Mouse (Mus musculus) heart, embryonic 16.5 days (tissue): ENCODE results near the gene Chd9. TPM values are rescaled to one million over a fixed set of nuclear protein-coding genes. Genes with fewer than 3 reads are reported as not detected.

ENCODE experiments used
- ATAC-seq: fragments of 200-750 bp; cut with Nextera tagmentation; replicated peaks from 2 replicates; pipeline ENCODE4 v1.8.0; 2017; ENCODE audit warnings: moderate number of reproducible peaks; ENCODE audit not compliant: insufficient read depth, low FRiP score; ENCODE audit errors: extremely low read depth
- H3K27ac ChIP-seq: fragments of 300-500 bp; sonication (generic); 2 replicates; pipeline ENCODE4 v1.5.1; 2014; ENCODE audit warnings: mild to moderate bottlenecking, low read length, control low read depth, moderate library complexity
- H3K27me3 ChIP-seq: fragments of 300-500 bp; sonication (generic); 2 replicates; pipeline ENCODE4 v1.6.1; 2014; ENCODE audit warnings: low read length, mixed read lengths; ENCODE audit not compliant: control insufficient read depth, insufficient read depth
- H3K36me3 ChIP-seq: fragments of 300-500 bp; sonication (generic); 2 replicates; pipeline ENCODE4 v1.6.1; 2014; ENCODE audit not compliant: control insufficient read depth, insufficient read depth
- H3K4me1 ChIP-seq: fragments of 300-500 bp; sonication (generic); 2 replicates; pipeline ENCODE4 v1.6.1; 2014; ENCODE audit warnings: low read length, mixed read lengths; ENCODE audit not compliant: control insufficient read depth, insufficient read depth
- H3K4me2 ChIP-seq: fragments of 300-500 bp; sonication (generic); 2 replicates; pipeline ENCODE4 v1.6.1; 2014; ENCODE audit warnings: low read depth, mild to moderate bottlenecking, control low read depth, low read length
- H3K4me3 ChIP-seq: fragments of 300-500 bp; sonication (generic); 2 replicates; pipeline ENCODE4 v1.5.1; 2014; ENCODE audit warnings: mild to moderate bottlenecking, control low read depth, low read length
- H3K9ac ChIP-seq: fragments of 300-500 bp; sonication (generic); 2 replicates; pipeline ENCODE4 v1.6.1; 2014; ENCODE audit warnings: low read length, control low read depth
- H3K9me3 ChIP-seq: fragments of 300-500 bp; sonication (generic); replicated peaks from 2 replicates; pipeline ENCODE4 v1.6.1; 2016; ENCODE audit warnings: low read length; ENCODE audit not compliant: control insufficient read depth
- WGBS: fragments of 180-500 bp; shearing (Covaris S2); extraction: QIAGEN DNeasy Blood & Tissue Kit; methylation state at CpG from one replicate; pipeline ENCODE4 v1.1.7; 2014; 5-methylcytosine and 5-hydroxymethylcytosine counted together
- polyA plus RNA-seq: library from polyadenylated mRNA; unstranded; fragments of >200 nt; fragmentation: Nextera tagmentation; extraction: Ambion mirVana; gene quantifications from 2 replicates; pipeline ENCODE4 v1.2.1, GENCODE M21; 2015

Gene Chd9
- polyA plus RNA-seq, 1 experiment from 2014 or later = 60.6 TPM

DNA sequence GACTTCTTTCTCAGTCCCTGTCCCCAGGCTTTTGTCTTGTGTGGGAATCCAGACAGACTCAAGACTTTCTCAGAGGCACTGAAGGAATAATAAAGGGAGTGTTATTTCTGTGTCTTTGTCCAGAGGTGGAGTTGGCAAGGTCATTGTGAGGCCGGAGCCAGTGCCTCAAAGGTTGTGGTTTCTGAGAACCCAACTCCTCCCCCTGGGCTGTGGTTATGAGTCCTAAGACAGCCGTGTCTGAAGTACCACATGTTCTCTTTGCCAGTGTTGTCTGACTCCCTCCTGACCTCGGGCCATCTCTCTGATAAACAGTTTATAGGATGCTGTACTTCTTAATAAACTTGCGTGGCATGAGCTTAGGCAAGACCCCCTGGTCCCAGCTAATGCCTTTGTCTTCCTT lies 237.0 kb downstream of the Chd9 start:
- WGBS = 61% methylated on average over 4 of the region's 4 CpGs
- Histone ChIP-seq H3K9ac (no peak overlapping the region), H3K4me2 (no peak overlapping the region), H3K27me3 (no peaks in the 10 kb centered on the region), H3K9me3 (no peaks in the 10 kb centered on the region), H3K4me3 (no peak overlapping the region), H3K27ac (no peak overlapping the region), H3K36me3 (no peaks in the 10 kb centered on the region), H3K4me1 (peaks cover 4% of the 10 kb centered on the region)
- ATAC-seq = no peak

DNA sequence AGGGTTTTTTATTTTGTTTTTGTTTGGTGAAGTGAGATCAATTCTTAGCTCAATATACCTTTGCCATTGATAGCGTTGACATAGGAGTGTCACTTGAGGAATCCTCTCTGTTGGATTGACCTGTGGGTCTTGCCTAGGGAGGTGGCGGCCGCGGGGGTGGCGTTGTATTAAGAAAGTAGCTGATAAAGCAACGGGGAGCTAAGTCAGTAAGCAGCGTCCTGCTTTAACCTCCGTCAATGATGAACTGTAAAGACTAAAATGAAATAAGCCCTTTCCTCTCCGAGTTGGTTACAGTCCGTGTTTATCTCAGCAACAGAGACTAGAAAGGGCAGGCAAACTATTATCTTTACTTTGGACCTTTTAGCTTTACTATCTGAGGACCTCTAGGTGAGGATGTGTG lies 241.3 kb downstream of the Chd9 start:
- Histone ChIP-seq H3K9me3 (no peaks in the 10 kb centered on the region), H3K4me3 (peak overlapping the region; percentile 96), H3K4me2 (peak overlapping the region; percentile 63), H3K9ac (peak overlapping the region; percentile 47), H3K27me3 (no peaks in the 10 kb centered on the region), H3K4me1 (peaks cover 10% of the 10 kb centered on the region), H3K36me3 (no peaks in the 10 kb centered on the region), H3K27ac (no peak overlapping the region)
- 0 out of 2 replicates have a peak, but pooled peaks have one; percentile 1 for ATAC-seq
- 6% methylated on average over 10 of the region's 10 CpGs for WGBS

DNA sequence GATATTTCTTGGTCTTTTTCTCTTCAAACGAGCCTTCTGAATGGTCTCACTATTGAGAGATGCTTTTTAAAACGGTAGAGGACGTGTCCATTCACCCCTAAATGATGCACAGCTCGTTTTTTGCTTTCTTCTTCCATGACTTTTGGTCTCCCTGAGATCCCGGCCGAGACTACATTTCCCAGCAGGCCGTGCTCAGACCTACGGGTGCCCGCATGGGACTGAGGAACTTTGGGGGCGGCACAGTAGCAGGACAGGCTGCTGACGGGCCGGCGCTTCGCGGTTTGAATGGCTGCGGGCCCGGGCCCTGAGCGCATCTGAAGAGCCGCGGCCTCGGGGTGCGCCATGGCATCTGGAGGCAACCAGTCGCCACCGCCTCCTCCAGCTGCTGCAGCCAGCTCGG lies 241.7 kb downstream of the Chd9 start, which contains the start of gene Rbl2:
Rbl2 (plus strand) TSS at position 224 of the 400 bp plus-strand sequence.
- Histone ChIP-seq H3K9me3 (no peaks in the 10 kb centered on the region), H3K9ac (peak within 1 kb of the TSS; percentile 94), H3K4me1 (peaks cover 10% of the 10 kb centered on the region), H3K4me2 (peak within 1 kb of the TSS; percentile 63), H3K27me3 (no peaks in the 10 kb centered on the region), H3K4me3 (peak within 1 kb of the TSS; percentile 96), H3K27ac (peak within 1 kb of the TSS; percentile 91), H3K36me3 (no peaks in the 10 kb centered on the region)
- ATAC-seq = peak; percentile 93
- WGBS = 0% methylated on average over 25 of the region's 25 CpGs

DNA sequence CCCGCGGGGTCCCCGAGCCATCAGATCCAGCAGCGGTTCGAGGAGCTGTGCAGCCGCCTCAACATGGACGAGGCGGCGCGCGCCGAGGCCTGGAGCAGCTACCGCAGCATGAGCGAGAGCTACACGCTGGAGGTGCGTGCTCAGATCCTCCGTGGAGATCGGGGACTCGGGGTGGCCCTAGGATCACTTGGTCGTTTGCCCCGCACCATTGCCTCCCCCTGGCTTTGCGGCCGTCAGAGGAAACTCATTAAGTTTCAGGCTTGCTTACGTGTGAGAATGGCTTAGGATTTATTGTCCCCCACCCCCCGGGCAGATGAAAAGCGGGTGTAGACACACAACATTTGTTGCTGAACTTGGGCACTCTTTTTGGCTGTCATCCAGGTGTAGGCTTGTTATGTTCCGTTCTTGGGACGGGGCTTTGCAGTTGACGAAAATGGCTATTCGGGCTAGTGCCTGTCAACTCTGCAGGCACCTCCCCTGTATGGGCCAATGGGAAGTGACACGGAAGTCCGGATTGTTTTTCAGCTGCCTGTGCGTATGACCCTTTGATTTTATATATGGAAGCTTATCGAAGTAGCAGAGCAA lies 242.2 kb downstream of the Chd9 start:
- Histone ChIP-seq H3K27me3 (no peaks in the 10 kb centered on the region), H3K9me3 (no peaks in the 10 kb centered on the region), H3K4me1 (peaks cover 10% of the 10 kb centered on the region), H3K27ac (peak overlapping the region; percentile 91), H3K4me2 (peak overlapping the region; percentile 63), H3K36me3 (no peaks in the 10 kb centered on the region), H3K4me3 (peak overlapping the region; percentile 96), H3K9ac (peak overlapping the region; percentile 94)
- ATAC-seq = peak; percentile 86
- WGBS = 0% methylated on average over 34 of the region's 34 CpGs

DNA sequence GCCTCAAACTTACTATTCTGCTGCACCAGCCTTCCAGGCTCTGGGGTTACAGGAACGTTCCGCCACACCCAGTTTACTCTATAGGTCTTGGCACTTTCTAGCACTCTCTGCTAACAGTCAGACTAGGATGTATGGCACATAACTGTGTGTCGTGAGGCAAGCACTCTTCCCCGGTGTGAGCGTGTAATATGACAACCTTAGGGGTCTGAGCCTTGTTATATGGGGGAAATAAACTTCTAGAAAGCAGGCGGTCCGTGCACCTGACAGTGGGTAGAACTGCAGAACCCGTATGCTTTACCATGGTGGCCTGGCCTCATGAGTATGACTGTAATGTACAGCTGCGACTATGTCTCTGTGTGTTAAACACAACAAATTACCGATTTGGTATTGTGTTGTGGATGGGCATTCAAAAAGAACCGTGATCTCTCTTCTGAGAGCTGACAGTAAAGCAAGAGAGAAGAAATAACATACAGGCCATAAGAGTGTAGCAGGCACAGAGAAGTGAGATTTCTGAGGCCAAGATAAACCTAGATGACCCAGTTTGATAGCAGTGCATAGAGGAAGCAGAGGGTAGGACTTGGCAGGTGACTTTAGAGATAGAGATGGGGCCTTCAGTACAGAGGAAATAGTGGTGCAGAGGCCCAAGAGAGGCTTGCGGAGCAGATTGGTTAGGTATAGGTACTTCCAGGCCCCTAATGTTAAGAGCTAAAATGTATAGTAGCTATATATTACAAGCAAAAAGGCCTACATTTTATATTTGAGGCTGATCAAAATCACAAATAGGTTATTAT lies 249.1 kb downstream of the Chd9 start:
- no peaks in the 10 kb centered on the region for H3K9me3 ChIP-seq
- H3K36me3 ChIP-seq = peaks cover 20% of the 10 kb centered on the region
- H3K27me3 ChIP-seq = no peaks in the 10 kb centered on the region
- H3K4me2 ChIP-seq = no peak overlapping the region
- WGBS = 85% methylated on average over 12 of the region's 12 CpGs
- no peak overlapping the region for H3K4me3 ChIP-seq
- peak overlapping the region; percentile 34; the same call in 1 of the 2 replicates for H3K27ac ChIP-seq
- H3K4me1 ChIP-seq = peaks cover 5% of the 10 kb centered on the region
- no peak overlapping the region for H3K9ac ChIP-seq
- ATAC-seq = peak; percentile 60; the same call in 1 of the 2 replicates

DNA sequence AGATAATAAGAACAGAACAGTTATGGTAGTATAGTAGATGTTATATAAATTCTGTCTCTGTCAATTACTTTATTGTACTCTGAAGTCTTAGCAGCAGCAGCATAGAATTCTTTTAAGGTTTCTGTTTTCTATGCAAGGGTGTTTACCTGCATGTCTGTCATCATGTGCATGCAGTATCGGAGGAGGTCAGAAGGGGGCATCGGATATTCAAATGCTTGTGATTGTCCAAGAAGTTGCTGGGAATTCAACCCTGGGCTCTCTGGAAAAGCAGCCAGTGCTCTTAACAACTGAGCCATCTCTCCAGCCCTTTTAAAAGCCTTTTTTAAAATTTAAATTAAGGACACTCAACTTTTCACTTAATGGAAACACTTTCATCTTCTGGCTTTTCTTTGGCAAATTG lies 251.5 kb downstream of the Chd9 start:
- no peak for ATAC-seq
- Histone ChIP-seq H3K9ac (no peak overlapping the region), H3K36me3 (peaks cover 26% of the 10 kb centered on the region), H3K27ac (no peak overlapping the region), H3K9me3 (no peaks in the 10 kb centered on the region), H3K4me1 (peaks cover 7% of the 10 kb centered on the region), H3K4me3 (no peak overlapping the region), H3K4me2 (no peak overlapping the region), H3K27me3 (no peaks in the 10 kb centered on the region)
- 95% methylated on average over 2 of the region's 2 CpGs for WGBS

DNA sequence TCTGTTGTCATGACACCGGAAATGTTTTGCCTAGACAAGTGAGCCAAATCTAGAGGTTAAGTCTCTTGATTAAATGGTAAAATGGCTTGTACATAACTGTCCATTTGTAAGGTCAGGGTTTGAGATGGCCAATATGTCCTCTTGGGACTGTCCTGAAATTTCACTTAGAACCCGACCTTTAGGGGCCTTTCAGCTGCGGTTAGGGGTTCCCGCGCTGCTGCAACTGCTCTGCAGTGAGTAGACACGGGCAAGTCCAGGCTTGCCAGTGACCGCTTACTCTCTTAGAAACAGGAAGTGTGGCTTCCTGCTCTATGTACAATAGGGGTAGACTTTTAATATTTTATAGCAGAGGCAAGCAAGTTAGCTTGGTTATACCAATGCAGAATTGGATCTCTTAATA lies 253.8 kb downstream of the Chd9 start:
- ATAC-seq = no peak
- no peak overlapping the region for H3K4me3 ChIP-seq
- no peaks in the 10 kb centered on the region for H3K9me3 ChIP-seq
- H3K9ac ChIP-seq = no peak overlapping the region
- WGBS = 69% methylated on average over 7 of the region's 7 CpGs
- H3K27me3 ChIP-seq = no peaks in the 10 kb centered on the region
- H3K4me1 ChIP-seq = peaks cover 7% of the 10 kb centered on the region
- H3K27ac ChIP-seq = peak overlapping the region; percentile 41; the same call in 1 of the 2 replicates
- peak overlapping the region; percentile 25; the same call in 1 of the 2 replicates for H3K4me2 ChIP-seq
- H3K36me3 ChIP-seq = peaks cover 39% of the 10 kb centered on the region

DNA sequence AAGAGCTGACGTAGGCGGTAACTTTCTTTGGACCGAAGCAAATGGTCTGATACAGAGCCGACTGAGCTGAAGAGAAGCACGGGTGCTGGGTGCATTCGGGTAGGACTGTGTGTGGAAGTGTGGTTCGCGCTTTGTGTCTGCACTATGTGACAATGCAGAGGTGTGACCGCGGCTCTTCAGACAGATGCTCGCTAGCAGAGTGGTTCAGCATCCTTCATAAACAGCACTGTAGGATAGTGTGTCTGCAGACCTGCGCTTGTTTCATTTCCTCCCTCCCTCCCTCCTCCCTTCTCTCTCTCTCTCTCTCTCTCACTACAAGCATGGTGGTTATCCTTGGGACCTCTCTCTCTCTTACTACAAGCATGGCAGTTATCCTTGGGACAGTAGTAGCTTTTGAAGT lies 254.3 kb downstream of the Chd9 start:
- Histone ChIP-seq H3K9ac (no peak overlapping the region), H3K9me3 (no peaks in the 10 kb centered on the region), H3K4me3 (no peak overlapping the region), H3K27ac (no peak overlapping the region), H3K4me2 (peak overlapping the region; percentile 25; the same call in 1 of the 2 replicates), H3K27me3 (no peaks in the 10 kb centered on the region), H3K4me1 (peaks cover 7% of the 10 kb centered on the region), H3K36me3 (peaks cover 36% of the 10 kb centered on the region)
- 86% methylated on average over 12 of the region's 12 CpGs for WGBS
- ATAC-seq = no peak

DNA sequence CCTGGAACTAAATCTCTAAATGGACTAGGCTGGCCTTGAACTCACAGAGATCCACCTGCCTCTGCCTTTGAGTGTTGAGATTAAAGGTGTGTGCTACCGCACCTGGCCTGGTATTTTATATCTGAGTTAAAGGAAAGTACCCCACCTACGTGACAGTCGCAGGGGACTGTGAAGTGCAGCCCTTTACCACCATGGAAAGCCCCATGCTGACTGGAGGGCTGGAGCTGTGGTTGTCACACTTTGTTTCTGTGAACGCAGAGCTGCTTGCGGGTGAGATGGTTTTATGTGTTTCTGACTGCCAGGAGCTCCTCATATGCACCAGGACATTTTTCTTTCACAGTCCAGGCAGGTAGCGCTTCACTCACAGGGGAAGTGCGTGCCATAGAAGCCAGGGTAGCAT lies 260.3 kb downstream of the Chd9 start:
- ATAC-seq = no peak
- Histone ChIP-seq H3K27ac (no peak overlapping the region), H3K9me3 (no peaks in the 10 kb centered on the region), H3K9ac (no peak overlapping the region), H3K4me2 (no peak overlapping the region), H3K27me3 (no peaks in the 10 kb centered on the region), H3K4me1 (no peaks in the 10 kb centered on the region), H3K36me3 (peaks cover 40% of the 10 kb centered on the region), H3K4me3 (no peak overlapping the region)
- WGBS = 90% methylated on average over 7 of the region's 7 CpGs
